Mouse (Mus musculus): Measurements from ENCODE around the gene Rundc3b.

The Rundc3b gene

GRCm38 (mm10) chr5:8622596-8623231, at the start of gene Rundc3b:
Gene Rundc3b (minus strand): TSS chr5:8622952.
- DNase-seq (ENCODE audit: low read depth, low spot score): peak; percentile 98

- DNase-seq (ENCODE audit: low read depth, low spot score): no peak
These were observed 46.9 kb upstream of the Rundc3b start for GRCm38 (mm10) chr5:8669606-8670005.

- no peak for DNase-seq (ENCODE audit: low read depth, low spot score)
These were observed 45.2 kb upstream of the Rundc3b start for GRCm38 (mm10) chr5:8667758-8668474.

GRCm38 (mm10) chr5:8664678-8665077, 41.9 kb upstream of the Rundc3b start:
- DNase-seq (ENCODE audit: low read depth, low spot score): no peak

GRCm38 (mm10) chr5:8660738-8661151, 38.0 kb upstream of the Rundc3b start:
- no peak for DNase-seq (ENCODE audit: low read depth, low spot score)

GRCm38 (mm10) chr5:8659911-8660737, 37.4 kb upstream of the Rundc3b start, which contains the start of gene Abcb1a:
Gene Abcb1a (plus strand): TSS chr5:8660077.
- peak; percentile 55 for DNase-seq (ENCODE audit: low read depth, low spot score)

- no peak for DNase-seq (ENCODE audit: low read depth, low spot score)
These were observed 29.3 kb upstream of the Rundc3b start for GRCm38 (mm10) chr5:8652085-8652484.

- no peak for DNase-seq (ENCODE audit: low read depth, low spot score)
These were observed 26.0 kb upstream of the Rundc3b start for GRCm38 (mm10) chr5:8648774-8649173.

GRCm38 (mm10) chr5:8648300-8648699, 25.5 kb upstream of the Rundc3b start:
- no peak for DNase-seq (ENCODE audit: low read depth, low spot score)

- DNase-seq (ENCODE audit: low read depth, low spot score): no peak
These were observed 11.8 kb upstream of the Rundc3b start for GRCm38 (mm10) chr5:8634489-8634975.

- no peak for DNase-seq (ENCODE audit: low read depth, low spot score)
These were observed 10.1 kb upstream of the Rundc3b start for GRCm38 (mm10) chr5:8632901-8633300.

GRCm38 (mm10) chr5:8622071-8622595, 619 bp downstream of the Rundc3b start:
- DNase-seq (ENCODE audit: low read depth, low spot score): peak; percentile 72

GRCm38 (mm10) chr5:8571118-8571517, 51.6 kb downstream of the Rundc3b start:
- DNase-seq (ENCODE audit: low read depth, low spot score): peak; percentile 27

- no peak for DNase-seq (ENCODE audit: low read depth, low spot score)
These were observed 55.9 kb downstream of the Rundc3b start for GRCm38 (mm10) chr5:8566867-8567266.

- DNase-seq (ENCODE audit: low read depth, low spot score): peak; percentile 81
These were observed 78.2 kb downstream of the Rundc3b start for GRCm38 (mm10) chr5:8544512-8544911.

- DNase-seq (ENCODE audit: low read depth, low spot score): no peak
These were observed 80.0 kb downstream of the Rundc3b start for GRCm38 (mm10) chr5:8542631-8543207.

GRCm38 (mm10) chr5:8541120-8542117, 81.3 kb downstream of the Rundc3b start:
- DNase-seq (ENCODE audit: low read depth, low spot score): no peak

GRCm38 (mm10) chr5:8519006-8519405, 103.7 kb downstream of the Rundc3b start:
- peak; percentile 44 for DNase-seq (ENCODE audit: low read depth, low spot score)

GRCm38 (mm10) chr5:8491778-8492177, 131.0 kb downstream of the Rundc3b start:
- no peak for DNase-seq (ENCODE audit: low read depth, low spot score)

GRCm38 (mm10) chr5:8489471-8490110, 133.2 kb downstream of the Rundc3b start:
- DNase-seq (ENCODE audit: low read depth, low spot score): peak; percentile 30

Data from ZHBTc4 (cell line).